Mouse (Mus musculus) ES-E14 (cell line): Measurements from ENCODE around the gene Fgf3. TPM values are rescaled to one million over a fixed set of nuclear protein-coding genes. Genes with fewer than 3 reads are reported as not detected.

Source experiments
- DNase-seq: peaks from one replicate; pipeline ENCODE4 v3.0.0-alpha.2; 2013; ENCODE audit warnings: low read depth, low spot score
- H3K27ac ChIP-seq: 2 replicates; pipeline ENCODE4 v1.5.1; 2012; ENCODE audit warnings: low read depth, mild to moderate bottlenecking, low read length, moderate library complexity, mixed read lengths; ENCODE audit not compliant: poor library complexity, insufficient read depth, severe bottlenecking
- H3K36me3 ChIP-seq: 2 replicates; pipeline ENCODE4 v1.6.1; 2012; ENCODE audit warnings: mild to moderate bottlenecking, low read length, moderate library complexity, mixed read lengths; ENCODE audit not compliant: control insufficient read depth, poor library complexity, insufficient read depth, severe bottlenecking
- H3K4me1 ChIP-seq, 2 experiments: fragments of 150-350 bp in 1 of 2; sonication (generic) in 1 of 2; 2 replicates each; pipeline ENCODE4 v1.6.1; 2012; ENCODE audit warnings: low read length in 2 of 2, mild to moderate bottlenecking in 1 of 2, mixed read lengths in 1 of 2; ENCODE audit not compliant: control insufficient read depth in 2 of 2, insufficient read depth in 2 of 2, poor library complexity in 1 of 2
- H3K4me3 ChIP-seq, 2 experiments: fragments of 150-350 bp in 1 of 2; sonication (generic) in 1 of 2; 2 replicates each; pipeline ENCODE4 v1.5.1; 2012; ENCODE audit warnings: low read length in 2 of 2, low read depth in 1 of 2, mild to moderate bottlenecking in 1 of 2, mixed read lengths in 1 of 2; ENCODE audit not compliant: insufficient read depth in 1 of 2, poor library complexity in 1 of 2, severe bottlenecking in 1 of 2
- H3K9ac ChIP-seq: 2 replicates; pipeline ENCODE4 v1.6.1; 2012; ENCODE audit warnings: low read depth, mild to moderate bottlenecking, low read length, mixed read lengths; ENCODE audit not compliant: poor library complexity, insufficient read depth, severe bottlenecking
- H3K9me3 ChIP-seq: fragments of 150-350 bp; sonication (generic); 2 replicates; pipeline ENCODE4 v1.6.1; 2012; ENCODE audit warnings: low read depth, mild to moderate bottlenecking, low read length; ENCODE audit not compliant: control insufficient read depth, insufficient read depth
- CHD2 ChIP-seq: IDR thresholded peaks from 2 replicates; pipeline ENCODE4 v1.6.1; 2014; ENCODE audit warnings: mild to moderate bottlenecking, low read depth, low read length, inconsistent platforms
- HCFC1 ChIP-seq: IDR thresholded peaks from 2 replicates; pipeline ENCODE4 v1.6.1; 2012; ENCODE audit warnings: low read length, inconsistent platforms, borderline replicate concordance; ENCODE audit not compliant: insufficient read depth
- MAFK ChIP-seq: IDR thresholded peaks from 2 replicates; pipeline ENCODE4 v1.6.1; 2014; ENCODE audit warnings: mild to moderate bottlenecking, low read depth, low read length, inconsistent platforms; ENCODE audit not compliant: insufficient read depth
- ZC3H11A ChIP-seq: IDR thresholded peaks from 2 replicates; pipeline ENCODE4 v1.6.1; 2012; ENCODE audit warnings: low read depth, mild to moderate bottlenecking, inconsistent platforms, low read length, borderline replicate concordance
- ZNF384 ChIP-seq: IDR thresholded peaks from 2 replicates; pipeline ENCODE4 v1.6.1; 2012; ENCODE audit warnings: low read depth, low read length, inconsistent platforms
- in situ Hi-C, 2 experiments: fragments of 600-800 bp; cut with MboI; formaldehyde crosslinking; loops; one replicate each; pipeline ENCODE4 v1.15.1; 2025; ENCODE audit warnings: low sequenced_read_pairs in 2 of 2, inconsistent platforms in 1 of 2; ENCODE audit not compliant: unreplicated experiment in 2 of 2
- total RNA-seq: library from RNA; depleted of rRNA; stranded (reverse); fragments of 300-350 nt; gene quantifications from 2 replicates; pipeline ENCODE4 v1.2.3, GENCODE M21; 2012

Gene Fgf3
- total RNA-seq, 1 experiment, result 2.4 TPM

DNA sequence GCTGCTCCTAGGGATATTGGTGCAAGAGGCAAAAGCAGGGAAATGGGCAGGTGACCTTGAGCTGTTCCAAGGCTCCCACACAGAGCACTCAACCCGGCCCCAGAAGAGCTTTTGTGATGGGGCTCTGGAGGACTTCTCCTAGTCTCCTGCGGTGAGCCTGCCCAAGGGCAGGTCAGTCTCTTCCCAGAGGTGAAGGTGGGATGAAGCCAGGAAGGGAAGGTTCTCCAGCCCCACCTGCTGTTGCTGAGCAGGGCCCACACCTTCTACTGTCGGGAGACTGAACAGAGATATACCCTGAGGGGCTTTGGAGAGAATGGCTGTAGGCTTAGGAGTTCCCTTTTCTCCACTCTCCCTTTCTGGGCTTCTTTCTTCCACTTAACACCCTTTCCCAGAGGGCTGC is 13.4 kb downstream of the Fgf3 start:
- Histone ChIP-seq H3K4me3 (no peak overlapping the region), H3K27ac (no peak overlapping the region), H3K9ac (no peak overlapping the region), H3K36me3 (no peaks in the 10 kb centered on the region), H3K4me1 (peaks cover 6 to 35% of the 10 kb centered on the region in 2 experiments), H3K9me3 (no peaks in the 10 kb centered on the region)
- in situ Hi-C loops, result no loop called here
- TF ChIP-seq MAFK (no peak), CHD2 (no peak), ZNF384 (no peak), ZC3H11A (no peak), HCFC1 (no peak)
- peak; percentile 65 for DNase-seq

DNA sequence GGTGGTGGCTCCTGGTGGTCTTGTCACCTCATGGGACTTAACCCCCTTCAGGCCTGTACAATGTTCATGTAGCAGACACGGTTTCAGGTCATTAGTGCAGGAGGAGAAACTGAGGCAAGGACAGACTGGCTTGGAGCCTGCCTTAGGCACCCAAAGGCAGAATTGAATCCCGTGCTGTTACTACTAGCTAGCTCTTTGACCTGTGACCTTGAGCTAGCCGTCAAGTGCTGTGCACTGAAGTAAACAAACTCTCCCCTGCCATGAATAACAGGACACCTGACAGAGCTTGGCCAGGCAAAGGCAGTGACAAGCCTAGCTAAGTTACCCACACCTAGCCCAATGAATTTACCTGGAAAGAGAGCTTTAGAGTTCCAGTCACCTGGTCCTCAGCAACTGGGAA is 17.1 kb downstream of the Fgf3 start:
- Histone ChIP-seq H3K9me3 (no peaks in the 10 kb centered on the region), H3K36me3 (peaks cover 2% of the 10 kb centered on the region; the same call in 1 of the 2 replicates), H3K9ac (peak overlapping the region; percentile 35; the same call in 1 of the 2 replicates), H3K4me3 (no peak overlapping the region), H3K27ac (peak overlapping the region; percentile 57), H3K4me1 (peaks cover 14 to 51% of the 10 kb centered on the region in 2 experiments)
- in situ Hi-C loops, result no loop called here
- TF ChIP-seq MAFK (no peak), HCFC1 (no peak), ZNF384 (no peak), CHD2 (no peak), ZC3H11A (no peak)
- no peak for DNase-seq

DNA sequence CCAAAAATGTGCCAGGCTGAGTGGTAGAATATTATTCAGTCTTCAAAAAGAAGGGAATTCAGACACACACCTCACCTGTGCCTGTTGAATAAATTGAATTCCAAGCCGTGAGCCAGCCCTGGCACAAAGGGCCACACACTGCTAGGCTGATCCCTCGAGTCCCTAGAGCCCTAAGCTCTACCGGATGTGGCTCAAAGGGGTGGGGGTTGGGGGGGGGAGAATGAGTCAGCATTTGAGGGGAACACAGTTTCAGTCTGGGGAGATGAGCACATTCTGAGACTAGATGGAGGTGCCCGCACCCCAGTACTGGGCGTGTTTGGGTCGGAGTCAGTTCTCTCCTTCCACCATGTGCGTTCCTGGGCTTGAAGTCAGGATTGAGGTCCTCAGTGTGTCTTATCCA is 19.3 kb downstream of the Fgf3 start:
- Histone ChIP-seq H3K9ac (peak overlapping the region; percentile 46), H3K4me1 (peaks cover 14 to 51% of the 10 kb centered on the region in 2 experiments), H3K9me3 (no peaks in the 10 kb centered on the region), H3K4me3 (peak overlapping the region in 1 of 2 experiments; percentile 53; a peak in 2 of 4 replicates), H3K27ac (peak overlapping the region; percentile 99), H3K36me3 (peaks cover 2% of the 10 kb centered on the region; the same call in 1 of the 2 replicates)
- TF ChIP-seq MAFK (peak; percentile 94), ZNF384 (no peak)
- no peak for DNase-seq
- in situ Hi-C loops, result no loop called here

DNA sequence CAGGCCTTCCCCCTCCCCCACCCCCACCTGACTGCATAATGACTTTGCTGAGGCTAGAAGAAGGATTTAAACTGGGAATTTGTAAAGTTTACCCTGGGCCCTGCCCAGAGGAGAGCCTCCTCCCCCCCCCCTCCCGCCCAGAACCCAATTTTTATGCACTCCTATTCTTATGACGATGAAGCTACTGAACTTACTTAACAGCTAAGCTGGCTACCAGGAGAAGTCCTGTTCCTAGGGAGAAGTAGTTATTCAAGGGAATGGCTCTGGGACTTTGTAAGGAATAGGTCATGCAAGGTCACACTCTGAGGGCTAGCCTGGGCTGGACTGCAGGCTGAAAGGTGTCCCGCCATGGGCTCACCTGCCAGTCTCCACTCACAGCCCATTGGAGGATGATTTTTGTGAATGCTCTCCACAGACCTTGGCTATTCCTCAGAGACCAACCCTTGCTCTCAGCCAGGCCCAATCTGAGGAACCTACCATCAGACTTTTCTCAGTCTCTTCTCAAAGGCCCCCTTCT is 20.0 kb downstream of the Fgf3 start:
- H3K27ac ChIP-seq, result peak overlapping the region; percentile 99
- peaks cover 13 to 49% of the 10 kb centered on the region in 2 experiments for H3K4me1 ChIP-seq
- TF ChIP-seq MAFK, result no peak
- TF ChIP-seq HCFC1, result no peak
- no peak for TF ChIP-seq CHD2
- TF ChIP-seq ZC3H11A, result no peak
- no peak for TF ChIP-seq ZNF384
- peaks cover 8% of the 10 kb centered on the region for H3K36me3 ChIP-seq
- DNase-seq, result no peak
- in situ Hi-C loops, result no loop called here
- no peak overlapping the region for H3K9ac ChIP-seq
- no peak overlapping the region for H3K4me3 ChIP-seq
- H3K9me3 ChIP-seq, result no peaks in the 10 kb centered on the region

DNA sequence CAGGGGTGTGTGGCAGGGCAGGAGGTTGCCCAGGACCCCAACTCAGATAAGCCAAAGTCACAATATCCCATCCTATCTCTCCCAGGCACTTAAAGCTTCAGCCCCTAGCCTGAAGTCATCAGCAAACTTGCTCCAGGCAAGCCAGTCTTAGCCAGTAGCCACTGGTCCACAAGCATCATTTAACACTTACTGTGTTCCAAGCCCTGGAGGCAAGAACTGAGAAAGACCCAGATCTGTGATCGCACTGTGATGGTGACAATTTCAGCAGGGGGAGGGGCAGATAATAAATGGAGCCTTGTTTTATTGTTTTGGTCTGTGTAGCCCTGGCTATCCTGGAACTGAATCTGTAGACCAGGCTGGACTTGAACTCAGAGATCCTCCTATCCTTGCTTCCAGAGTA is 20.8 kb downstream of the Fgf3 start:
- H3K4me3 ChIP-seq, result no peak overlapping the region
- H3K9me3 ChIP-seq, result no peaks in the 10 kb centered on the region
- TF ChIP-seq ZC3H11A, result no peak
- TF ChIP-seq ZNF384, result no peak
- no peak for TF ChIP-seq CHD2
- no peak for TF ChIP-seq HCFC1
- no peak for TF ChIP-seq MAFK
- in situ Hi-C loops, result no loop called here
- peak overlapping the region; percentile 99 for H3K27ac ChIP-seq
- 0 out of 2 replicates have a peak overlapping the region, but pooled peaks have one; percentile 1 for H3K9ac ChIP-seq
- peaks cover 12 to 46% of the 10 kb centered on the region in 2 experiments for H3K4me1 ChIP-seq
- DNase-seq, result no peak
- peaks cover 16% of the 10 kb centered on the region for H3K36me3 ChIP-seq
